Mouse (Mus musculus) midbrain, embryonic 10.5 days (tissue): ENCODE results near the gene Cd300lb. TPM values are rescaled to one million over a fixed set of nuclear protein-coding genes. Genes with fewer than 3 reads are reported as not detected.

Source experiments
- DNase-seq: peaks from one replicate; pipeline ENCODE4 v3.0.0-alpha.2; 2017; ENCODE audit warnings: low spot score
- H3K27ac ChIP-seq: fragments of 300-500 bp; sonication (generic); replicated peaks from 2 replicates; pipeline ENCODE4 v1.5.1; 2016; ENCODE audit warnings: mild to moderate bottlenecking
- H3K27me3 ChIP-seq: fragments of 300-500 bp; sonication (generic); 2 replicates; pipeline ENCODE4 v1.6.1; 2016; ENCODE audit warnings: low read depth, mild to moderate bottlenecking; ENCODE audit not compliant: poor library complexity, severe bottlenecking
- H3K36me3 ChIP-seq: fragments of 300-500 bp; sonication (generic); 2 replicates; pipeline ENCODE4 v1.6.1; 2016; ENCODE audit warnings: mild to moderate bottlenecking, moderate library complexity
- H3K4me1 ChIP-seq: fragments of 300-500 bp; sonication (generic); 2 replicates; pipeline ENCODE4 v1.6.1; 2016
- H3K4me3 ChIP-seq: fragments of 300-500 bp; sonication (generic); 2 replicates; pipeline ENCODE4 v1.5.1; 2016; ENCODE audit warnings: mild to moderate bottlenecking, moderate library complexity
- H3K9me3 ChIP-seq: fragments of 300-500 bp; sonication (generic); replicated peaks from 2 replicates; pipeline ENCODE4 v1.6.1; 2016; ENCODE audit warnings: mild to moderate bottlenecking
- WGBS: fragments of 180-500 bp; shearing (Covaris S2); methylation state at CpG from one replicate; pipeline ENCODE4 v1.1.7; 2016; 5-methylcytosine and 5-hydroxymethylcytosine counted together
- polyA plus RNA-seq: library from polyadenylated mRNA; unstranded; fragments of >200 nt; fragmentation: Nextera tagmentation; extraction: Ambion mirVana; gene quantifications from 2 replicates; pipeline ENCODE4 v1.2.1, GENCODE M21; 2016

Cd300lb gene
- polyA plus RNA-seq, 1 experiment from 2014 or later: not detected

GRCm38 (mm10) chr11:114879666-114880065, 54.5 kb downstream of the Cd300lb start:
- H3K36me3 ChIP-seq: no peaks in the 10 kb centered on the region
- peaks cover 30% of the 10 kb centered on the region for H3K4me1 ChIP-seq
- no peak overlapping the region for H3K27ac ChIP-seq
- H3K4me3 ChIP-seq: no peak overlapping the region
- no peaks in the 10 kb centered on the region for H3K9me3 ChIP-seq
- 0 out of 2 replicates have a peak, but pooled peaks cover 6% of the 10 kb centered on the region for H3K27me3 ChIP-seq
- WGBS: 75% methylated on average over 2 of the region's 2 CpGs
- DNase-seq: no peak

- Histone ChIP-seq H3K4me3 (no peak overlapping the region), H3K4me1 (peaks cover 49% of the 10 kb centered on the region), H3K36me3 (no peaks in the 10 kb centered on the region), H3K27me3 (peaks cover 14% of the 10 kb centered on the region; the same call in 1 of the 2 replicates), H3K27ac (no peak overlapping the region), H3K9me3 (no peaks in the 10 kb centered on the region)
- 66% methylated on average over 3 of the region's 3 CpGs for WGBS
- DNase-seq: peak; percentile 39
These were observed 57.0 kb downstream of the Cd300lb start for GRCm38 (mm10) chr11:114877145-114877544.

- DNase-seq: no peak
These were observed 57.6 kb downstream of the Cd300lb start for GRCm38 (mm10) chr11:114876621-114877020.

DNA sequence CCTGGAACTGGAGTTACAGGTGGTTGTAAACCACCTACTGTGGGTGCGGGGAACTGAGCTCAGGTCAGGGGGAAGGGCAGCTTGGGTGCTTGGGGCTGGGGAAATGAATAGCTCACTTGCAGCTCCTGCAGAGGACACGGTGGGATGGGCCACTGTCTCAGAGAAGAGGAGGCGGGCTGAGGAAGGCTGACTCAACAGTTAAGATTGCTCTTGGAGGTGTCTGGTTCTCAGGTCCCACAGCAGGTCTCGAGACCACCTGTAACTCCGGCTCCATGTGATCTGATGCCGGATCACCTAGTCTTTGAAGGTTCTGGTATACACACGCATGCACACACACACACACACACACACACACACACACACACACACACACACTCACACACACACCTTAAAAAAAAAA, 58.0 kb downstream of the Cd300lb start:
- no peaks in the 10 kb centered on the region for H3K9me3 ChIP-seq
- WGBS: 47% methylated on average over 7 of the region's 7 CpGs
- peaks cover 52% of the 10 kb centered on the region for H3K4me1 ChIP-seq
- H3K36me3 ChIP-seq: no peaks in the 10 kb centered on the region
- DNase-seq: no peak
- H3K27me3 ChIP-seq: peaks cover 14% of the 10 kb centered on the region; the same call in 1 of the 2 replicates
- no peak overlapping the region for H3K4me3 ChIP-seq
- H3K27ac ChIP-seq: 0 out of 2 replicates have a peak overlapping the region, but pooled peaks have one; percentile 63

More at GRCm38 (mm10) chr11:114876621-114877020, 57.6 kb downstream of the Cd300lb start:
- Histone ChIP-seq H3K4me3 (no peak overlapping the region), H3K27me3 (peaks cover 14% of the 10 kb centered on the region; the same call in 1 of the 2 replicates), H3K36me3 (no peaks in the 10 kb centered on the region), H3K27ac (no peak overlapping the region), H3K4me1 (peaks cover 52% of the 10 kb centered on the region), H3K9me3 (no peaks in the 10 kb centered on the region)
- WGBS: 36% methylated on average over 2 of the region's 2 CpGs

- H3K4me1 ChIP-seq: peaks cover 52% of the 10 kb centered on the region
- peaks cover 5% of the 10 kb centered on the region; the same call in 1 of the 2 replicates for H3K36me3 ChIP-seq
- H3K27me3 ChIP-seq: peaks cover 14% of the 10 kb centered on the region; the same call in 1 of the 2 replicates
- 10% methylated on average over 9 of the region's 9 CpGs for WGBS
- H3K9me3 ChIP-seq: no peaks in the 10 kb centered on the region
- peak overlapping the region; percentile 63 for H3K27ac ChIP-seq
- peak; percentile 39 for DNase-seq
- no peak overlapping the region for H3K4me3 ChIP-seq
These were observed 58.8 kb downstream of the Cd300lb start for GRCm38 (mm10) chr11:114875301-114875801.

DNA sequence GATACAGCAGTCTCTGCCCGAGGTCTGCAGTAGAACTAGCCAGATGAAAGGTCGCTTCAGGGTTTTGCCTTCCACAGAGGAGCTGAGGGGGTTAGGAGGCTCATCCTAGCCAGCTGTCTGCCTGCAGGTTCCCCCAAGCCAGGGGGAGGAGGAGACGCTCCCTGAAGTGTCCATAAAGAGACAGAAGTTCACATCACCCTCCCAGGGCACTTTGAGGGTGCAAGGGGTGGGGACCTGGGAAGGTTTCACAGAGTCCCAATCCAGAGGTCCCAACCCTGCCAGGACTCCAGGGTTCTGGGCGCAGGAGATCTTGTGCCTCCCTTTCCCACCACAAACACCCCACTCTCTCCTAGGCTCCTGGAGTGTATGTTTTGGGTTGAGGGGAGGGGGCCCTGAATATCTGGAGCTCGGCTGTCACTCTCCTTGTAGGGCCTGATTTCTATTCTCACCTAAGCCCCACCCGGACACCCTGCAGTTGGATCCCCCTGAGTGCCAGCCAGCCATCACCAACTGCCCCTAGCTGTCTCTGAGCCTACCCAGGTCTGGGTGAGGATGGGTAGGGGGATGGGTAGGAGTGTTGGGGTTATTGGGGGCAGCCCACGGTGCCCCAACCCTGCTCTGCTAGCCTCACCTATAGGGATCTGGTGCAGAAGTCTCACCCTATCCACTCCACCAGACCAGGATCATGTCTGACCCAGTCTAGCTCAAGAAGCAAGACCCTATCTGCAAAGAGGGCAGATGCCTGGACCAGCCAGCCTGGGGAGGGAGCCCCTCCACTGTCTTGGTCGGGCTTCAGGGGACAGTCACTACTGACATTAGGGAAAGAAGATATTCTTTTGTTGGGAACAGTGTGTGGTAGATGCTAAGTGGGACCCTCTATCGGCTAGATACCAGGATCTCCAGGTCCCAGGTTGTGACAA, 59.7 kb downstream of the Cd300lb start:
- Histone ChIP-seq H3K9me3 (no peaks in the 10 kb centered on the region), H3K36me3 (peaks cover 5% of the 10 kb centered on the region; the same call in 1 of the 2 replicates), H3K27me3 (peaks cover 14% of the 10 kb centered on the region; the same call in 1 of the 2 replicates), H3K4me3 (no peak overlapping the region), H3K27ac (peak overlapping the region; percentile 63), H3K4me1 (peaks cover 52% of the 10 kb centered on the region)
- DNase-seq: no peak
- WGBS: 58% methylated on average over 9 of the region's 9 CpGs

DNA sequence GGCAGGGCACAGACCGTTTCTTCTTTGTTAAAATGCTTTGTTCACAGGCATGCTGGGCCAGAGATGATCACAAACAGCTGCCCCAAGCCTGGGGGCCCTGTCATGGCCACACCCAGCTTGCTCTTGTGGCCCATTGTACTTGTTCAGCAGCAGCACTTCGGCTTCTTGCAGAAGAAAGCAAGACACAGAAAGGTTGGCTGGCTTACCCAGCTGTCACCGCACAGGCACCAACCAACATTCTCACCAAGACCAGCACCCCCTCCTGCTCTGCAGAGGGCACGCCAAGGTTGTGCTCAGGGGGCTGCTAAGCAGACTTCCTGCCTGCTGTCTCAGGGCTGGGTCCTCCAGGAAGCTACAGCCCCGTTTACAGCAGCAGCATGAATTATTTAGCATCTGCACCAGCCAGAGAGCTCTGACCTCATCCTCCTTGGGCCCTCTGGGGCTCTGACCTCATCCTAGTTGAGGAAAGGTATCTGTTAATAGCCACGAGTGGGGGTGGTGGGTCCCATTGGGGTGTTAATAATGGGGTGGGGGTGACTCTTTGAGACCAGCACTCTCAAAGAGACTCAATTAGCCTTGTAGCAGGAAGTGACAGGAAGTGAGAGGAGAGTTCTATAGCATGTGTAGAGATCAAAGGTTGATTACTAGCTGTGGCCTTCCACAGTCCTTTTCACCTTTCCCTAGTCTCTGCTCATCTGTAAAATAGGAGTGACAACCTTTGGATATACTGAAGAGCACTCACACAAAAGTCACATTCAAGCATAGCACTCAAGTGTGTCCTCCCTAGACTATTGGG, 61.0 kb downstream of the Cd300lb start:
- 36% methylated on average over 6 of the region's 6 CpGs for WGBS
- H3K27ac ChIP-seq: peak overlapping the region; percentile 75
- DNase-seq: peak; percentile 27

More for the DNA sequence above, 61.0 kb downstream of the Cd300lb start:
- Histone ChIP-seq H3K4me3 (no peak overlapping the region), H3K27me3 (peaks cover 14% of the 10 kb centered on the region; the same call in 1 of the 2 replicates), H3K36me3 (peaks cover 5% of the 10 kb centered on the region; the same call in 1 of the 2 replicates), H3K4me1 (peaks cover 52% of the 10 kb centered on the region), H3K9me3 (no peaks in the 10 kb centered on the region)

Other genes with a start within 250 kb of the Cd300lb start
- 2.1 and 2.2 TPM in 2 replicates for gene Dnaic2, start 207.0 kb downstream of the Cd300lb start, polyA plus RNA-seq
- gene Kif19a, start 169.0 kb downstream of the Cd300lb start, polyA plus RNA-seq: 1.1 and 1.7 TPM in 2 replicates
- gene Btbd17, start 138.4 kb downstream of the Cd300lb start, polyA plus RNA-seq: 57.3 and 69.1 TPM in 2 replicates
- gene Gpr142, start 135.5 kb downstream of the Cd300lb start, polyA plus RNA-seq: 0.27 and 0.36 TPM in 2 replicates
- gene Gprc5c, start 83.2 kb downstream of the Cd300lb start, polyA plus RNA-seq: 19.0 TPM in 2 replicates
- 0.58 and 0.93 TPM in 2 replicates for gene Cd300a, start 44.3 kb downstream of the Cd300lb start, polyA plus RNA-seq
- gene Cd300c, start 34.8 kb upstream of the Cd300lb start, polyA plus RNA-seq: not detected in 2 replicates
- 0.10 TPM in 2 replicates for gene Cd300ld, start 55.5 kb upstream of the Cd300lb start, polyA plus RNA-seq
- 0.56 and 0.71 TPM in 2 replicates for gene Cd300c2, start 67.5 kb upstream of the Cd300lb start, polyA plus RNA-seq
- not detected in 2 replicates for gene Cd300ld2, start 81.8 kb upstream of the Cd300lb start, polyA plus RNA-seq
- gene Cd300ld4, start 92.6 kb upstream of the Cd300lb start, polyA plus RNA-seq: not detected in 2 replicates
- gene Cd300ld5, start 103.4 kb upstream of the Cd300lb start, polyA plus RNA-seq: not detected in 2 replicates
- not detected in 2 replicates for gene Cd300ld3, start 114.0 kb upstream of the Cd300lb start, polyA plus RNA-seq
- gene Cd300e, start 127.8 kb upstream of the Cd300lb start, polyA plus RNA-seq: not detected in 2 replicates
- gene Rab37, start 157.0 kb upstream of the Cd300lb start, polyA plus RNA-seq: 0.49 and 1.1 TPM in 2 replicates
- gene Cd300lf, start 199.6 kb upstream of the Cd300lb start, polyA plus RNA-seq: 0.21 TPM in 1 of 2 replicates, not detected in the other
- 36.8 and 37.8 TPM in 2 replicates for gene Slc9a3r1, start 229.0 kb upstream of the Cd300lb start, polyA plus RNA-seq